Mouse (Mus musculus) ES-E14 (cell line): ENCODE data around the gene Dynlt1b.
"Not testable (repeated sequence)": the region's sequence is repeated elsewhere in the genome, so short reads cannot be mapped to it uniquely, and the experiment has no call there.

Source experiments
- CHD2 ChIP-seq: IDR thresholded peaks from 2 replicates; pipeline ENCODE4 v1.6.1; 2014; ENCODE audit warnings: mild to moderate bottlenecking, low read depth, low read length, inconsistent platforms
- ZC3H11A ChIP-seq: IDR thresholded peaks from 2 replicates; pipeline ENCODE4 v1.6.1; 2012; ENCODE audit warnings: low read depth, mild to moderate bottlenecking, inconsistent platforms, low read length, borderline replicate concordance
- ZNF384 ChIP-seq: IDR thresholded peaks from 2 replicates; pipeline ENCODE4 v1.6.1; 2012; ENCODE audit warnings: low read depth, low read length, inconsistent platforms

- TF ChIP-seq CHD2, ZC3H11A, ZNF384: not testable (repeated sequence)
Observed at GRCm38 (mm10) chr17:6475913-6476312, 46.0 kb downstream of the Dynlt1b start.
